Mouse (Mus musculus): ENCODE measurements around the gene Spem2. TPM values are rescaled to one million over a fixed set of nuclear protein-coding genes. Genes with fewer than 3 reads are reported as not detected.

Gene Spem2
- polyA plus RNA-seq, 1 experiment from 2014 or later = 0.08 TPM

DNA sequence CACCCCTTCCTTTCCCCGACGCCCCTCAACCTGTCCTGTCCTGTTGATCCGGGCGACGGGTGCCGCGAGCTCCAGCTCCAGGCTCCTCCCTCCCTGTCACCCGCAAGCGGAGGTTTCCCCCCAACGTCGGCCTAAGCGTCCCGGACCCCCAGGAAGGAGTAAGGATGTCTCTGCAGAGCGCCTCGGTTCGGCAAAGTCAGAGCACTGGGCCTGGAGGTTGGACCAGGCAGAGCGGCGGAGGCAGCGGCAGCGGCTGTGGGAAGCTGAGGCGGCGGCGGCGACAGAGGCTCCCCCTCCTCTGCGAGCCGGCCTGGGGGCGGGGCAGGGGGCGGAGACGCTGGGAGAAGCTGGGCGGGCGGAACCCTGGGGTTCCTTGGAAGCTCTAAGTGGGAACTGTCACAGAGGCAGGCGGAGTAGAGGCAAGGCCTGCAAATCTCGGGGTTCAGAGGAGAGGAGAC is 15.6 kb downstream of the Spem2 start:
- peaks cover 71% of the 10 kb centered on the region for H3K4me1 ChIP-seq
- WGBS = under 1% methylated on average over 33 of the region's 33 CpGs
- H3K27me3 ChIP-seq (ENCODE audit: insufficient read depth, poor library complexity, severe bottlenecking) = peaks cover 95% of the 10 kb centered on the region

GRCm38 (mm10) chr11:69801379-69801977 is 16.8 kb downstream of the Spem2 start, which contains the start of gene Fgf11:
Fgf11 (minus strand) TSS chr11:69801857.
- H3K36me3 ChIP-seq = no peaks in the 10 kb centered on the region
- peaks cover 96% of the 10 kb centered on the region for H3K27me3 ChIP-seq (ENCODE audit: insufficient read depth, poor library complexity, severe bottlenecking)
- DNase-seq (ENCODE audit: low spot score) = no peak
- H3K9me3 ChIP-seq = 0 out of 2 replicates have a peak, but pooled peaks cover under 1% of the 10 kb centered on the region
- peak within 1 kb of the TSS; percentile 71 for H3K4me3 ChIP-seq
- WGBS = 2% methylated on average over 33 of the region's 33 CpGs
- peaks cover 71% of the 10 kb centered on the region for H3K4me1 ChIP-seq
- H3K27ac ChIP-seq = peak within 1 kb of the TSS; percentile 94

More for the DNA sequence above, 15.6 kb downstream of the Spem2 start:
- H3K27ac ChIP-seq = peak overlapping the region; percentile 81
- no peaks in the 10 kb centered on the region for H3K36me3 ChIP-seq
- peak; percentile 85 for DNase-seq (ENCODE audit: low spot score)
- peak overlapping the region; percentile 71 for H3K4me3 ChIP-seq
- 0 out of 2 replicates have a peak, but pooled peaks cover 3% of the 10 kb centered on the region for H3K9me3 ChIP-seq

GRCm38 (mm10) chr11:69800392-69801197 is 17.7 kb downstream of the Spem2 start:
- H3K36me3 ChIP-seq = no peaks in the 10 kb centered on the region
- DNase-seq (ENCODE audit: low spot score) = peak; percentile 88
- peaks cover 76% of the 10 kb centered on the region for H3K4me1 ChIP-seq
- H3K4me3 ChIP-seq = peak overlapping the region; percentile 71
- peak overlapping the region; percentile 94 for H3K27ac ChIP-seq
- peaks cover 90% of the 10 kb centered on the region for H3K27me3 ChIP-seq (ENCODE audit: insufficient read depth, poor library complexity, severe bottlenecking)
- WGBS = 1% methylated on average over 36 of the region's 36 CpGs
- H3K9me3 ChIP-seq = no peaks in the 10 kb centered on the region

GRCm38 (mm10) chr11:69800138-69800391 is 18.2 kb downstream of the Spem2 start:
- DNase-seq (ENCODE audit: low spot score) = no peak
- WGBS = 1% methylated on average over 11 of the region's 11 CpGs
- Histone ChIP-seq H3K36me3 (no peaks in the 10 kb centered on the region), H3K9me3 (no peaks in the 10 kb centered on the region), H3K27me3 (ENCODE audit: insufficient read depth, poor library complexity, severe bottlenecking) (peaks cover 85% of the 10 kb centered on the region), H3K4me1 (peaks cover 73% of the 10 kb centered on the region), H3K27ac (peak overlapping the region; percentile 94), H3K4me3 (peak overlapping the region; percentile 71)

DNA sequence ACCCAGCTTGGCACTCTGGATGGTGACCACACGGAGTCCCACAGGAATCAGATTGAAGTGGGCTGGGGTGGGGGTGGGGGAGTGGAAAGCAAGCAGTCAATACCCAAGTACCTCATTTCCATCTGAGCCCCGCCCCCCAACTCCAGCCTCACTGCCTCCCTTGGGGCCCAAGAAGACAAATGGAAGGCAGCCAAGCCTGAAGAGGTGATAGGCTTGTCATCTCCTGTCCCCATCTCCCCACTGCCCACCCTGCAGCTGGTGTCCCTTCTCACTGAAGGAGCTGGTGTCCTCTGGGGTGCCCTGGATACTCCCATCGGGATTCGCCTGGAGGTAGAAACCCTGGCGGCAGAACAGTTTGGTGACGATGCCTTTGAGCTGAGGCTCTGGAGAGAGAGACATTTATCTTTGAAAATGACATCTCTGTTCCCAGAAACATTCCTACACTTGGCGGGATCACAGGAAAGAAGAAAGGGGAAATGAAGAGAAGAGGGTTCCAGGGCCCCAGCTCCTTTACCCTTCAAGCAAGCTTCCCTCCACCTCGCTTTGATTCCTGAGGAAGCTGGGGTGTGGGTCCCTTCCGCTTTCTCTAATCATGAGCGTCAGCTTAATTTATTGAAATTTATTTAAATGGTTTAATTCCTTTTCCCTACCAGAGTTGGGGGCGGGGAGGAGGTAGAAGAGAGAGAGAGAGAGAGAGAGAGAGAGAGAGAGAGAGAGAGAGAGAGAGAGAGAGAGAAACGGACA is 18.7 kb downstream of the Spem2 start:
- H3K36me3 ChIP-seq = no peaks in the 10 kb centered on the region
- no peaks in the 10 kb centered on the region for H3K9me3 ChIP-seq
- peaks cover 80% of the 10 kb centered on the region for H3K27me3 ChIP-seq (ENCODE audit: insufficient read depth, poor library complexity, severe bottlenecking)
- DNase-seq (ENCODE audit: low spot score) = no peak
- peaks cover 68% of the 10 kb centered on the region for H3K4me1 ChIP-seq
- WGBS = 23% methylated on average over 11 of the region's 12 CpGs
- H3K27ac ChIP-seq = peak overlapping the region; percentile 94
- H3K4me3 ChIP-seq = peak overlapping the region; percentile 71

GRCm38 (mm10) chr11:69797924-69798323 is 20.3 kb downstream of the Spem2 start:
- Histone ChIP-seq H3K4me3 (peak overlapping the region; percentile 28; the same call in 1 of the 2 replicates), H3K4me1 (peaks cover 52% of the 10 kb centered on the region), H3K9me3 (no peaks in the 10 kb centered on the region), H3K27ac (no peak overlapping the region), H3K27me3 (ENCODE audit: insufficient read depth, poor library complexity, severe bottlenecking) (peaks cover 77% of the 10 kb centered on the region), H3K36me3 (no peaks in the 10 kb centered on the region)
- WGBS = 76% methylated on average over 7 of the region's 7 CpGs
- DNase-seq (ENCODE audit: low spot score) = no peak

DNA sequence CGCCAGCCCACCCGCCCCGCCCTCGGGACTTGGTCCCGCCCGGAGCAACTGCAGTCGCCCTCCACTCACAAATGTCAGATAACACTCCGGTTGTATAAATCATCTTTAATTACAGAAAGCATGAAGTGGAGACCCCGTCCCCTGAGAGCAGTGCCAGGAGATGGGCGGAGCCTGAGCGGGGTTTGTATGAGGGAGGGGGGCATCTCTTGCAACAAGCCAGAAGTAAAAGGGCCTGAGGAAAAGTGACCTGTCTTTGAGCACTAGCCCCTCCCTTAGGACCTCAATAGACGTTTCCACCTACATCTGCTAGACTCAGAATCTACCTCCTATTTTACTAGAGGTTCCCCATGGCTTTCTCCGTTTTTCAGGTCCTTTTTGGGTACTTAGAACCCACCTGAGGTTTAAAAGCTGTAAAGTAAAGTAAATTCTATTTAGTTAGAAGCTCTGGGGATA is 22.3 kb downstream of the Spem2 start:
- peaks cover 65% of the 10 kb centered on the region for H3K27me3 ChIP-seq (ENCODE audit: insufficient read depth, poor library complexity, severe bottlenecking)
- no peak for DNase-seq (ENCODE audit: low spot score)
- peak overlapping the region; percentile 83 for H3K27ac ChIP-seq
- H3K9me3 ChIP-seq = no peaks in the 10 kb centered on the region
- no peaks in the 10 kb centered on the region for H3K36me3 ChIP-seq
- peak overlapping the region; percentile 65 for H3K4me3 ChIP-seq
- peaks cover 39% of the 10 kb centered on the region for H3K4me1 ChIP-seq
- WGBS = 2% methylated on average over 13 of the region's 13 CpGs

- WGBS = 2% methylated on average over 52 of the region's 52 CpGs
- Histone ChIP-seq H3K27ac (peak within 1 kb of the TSS; percentile 83), H3K4me3 (peak within 1 kb of the TSS; percentile 65), H3K27me3 (ENCODE audit: insufficient read depth, poor library complexity, severe bottlenecking) (peaks cover 63% of the 10 kb centered on the region), H3K36me3 (no peaks in the 10 kb centered on the region), H3K4me1 (peaks cover 33% of the 10 kb centered on the region), H3K9me3 (no peaks in the 10 kb centered on the region)
- peak; percentile 98 for DNase-seq (ENCODE audit: low spot score)
These were observed 22.9 kb downstream of the Spem2 start, which contains the start of gene Chrnb1 for GRCm38 (mm10) chr11:69795168-69795982. Chrnb1 (minus strand) TSS chr11:69795943.

- Histone ChIP-seq H3K36me3 (no peaks in the 10 kb centered on the region), H3K27ac (no peak overlapping the region), H3K9me3 (no peaks in the 10 kb centered on the region), H3K4me3 (no peak overlapping the region), H3K27me3 (ENCODE audit: insufficient read depth, poor library complexity, severe bottlenecking) (peaks cover 43% of the 10 kb centered on the region), H3K4me1 (peaks cover 26% of the 10 kb centered on the region)
- DNase-seq (ENCODE audit: low spot score) = no peak
- WGBS = 59% methylated on average over 5 of the region's 5 CpGs
These were observed 24.8 kb downstream of the Spem2 start for GRCm38 (mm10) chr11:69793429-69793828.

DNA sequence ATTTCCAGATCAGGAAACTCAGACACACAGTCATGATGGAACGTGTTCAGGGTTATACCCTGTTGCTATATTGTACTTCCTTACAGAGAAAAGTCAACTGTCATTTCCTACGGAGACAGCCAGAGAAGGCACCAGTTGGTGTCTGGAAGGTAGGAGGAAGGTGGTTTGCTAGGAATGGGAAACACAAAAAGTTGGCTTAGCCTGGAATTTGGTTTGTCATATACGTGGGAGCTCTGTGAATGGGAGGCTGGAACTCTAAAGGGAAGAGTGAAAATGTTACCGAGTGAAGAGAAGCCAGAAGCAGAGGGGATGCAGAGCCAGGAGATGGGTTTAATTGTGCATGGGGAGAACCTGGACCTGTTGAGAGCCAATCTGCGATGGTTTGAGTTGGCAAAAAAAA is 26.8 kb downstream of the Spem2 start:
- Histone ChIP-seq H3K36me3 (no peaks in the 10 kb centered on the region), H3K27me3 (ENCODE audit: insufficient read depth, poor library complexity, severe bottlenecking) (peaks cover 23% of the 10 kb centered on the region), H3K4me3 (no peak overlapping the region), H3K27ac (no peak overlapping the region), H3K4me1 (peaks cover 23% of the 10 kb centered on the region), H3K9me3 (no peaks in the 10 kb centered on the region)
- no peak for DNase-seq (ENCODE audit: low spot score)
- 71% methylated on average over 5 of the region's 5 CpGs for WGBS

DNA sequence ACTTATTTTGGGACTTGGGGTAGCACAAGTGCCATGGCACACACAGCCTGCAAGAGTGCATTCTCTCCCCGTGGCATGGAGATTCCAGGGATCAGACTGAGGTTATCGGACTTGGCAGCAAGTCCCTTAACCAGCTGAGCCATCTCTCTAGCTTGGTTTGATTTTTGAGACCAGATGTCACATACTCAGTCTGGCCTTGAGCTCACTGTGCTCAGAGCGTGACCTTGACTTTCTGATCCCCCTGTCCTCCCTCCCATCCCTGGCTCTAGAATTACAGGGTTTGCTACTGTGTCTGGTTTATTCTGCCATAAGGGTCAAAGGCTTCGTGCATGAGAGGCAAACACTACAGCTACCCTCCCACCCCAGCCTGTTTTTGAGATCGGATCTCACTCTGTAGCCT is 28.8 kb downstream of the Spem2 start:
- H3K36me3 ChIP-seq = no peaks in the 10 kb centered on the region
- H3K9me3 ChIP-seq = no peaks in the 10 kb centered on the region
- no peak overlapping the region for H3K4me3 ChIP-seq
- no peak overlapping the region for H3K27ac ChIP-seq
- WGBS = 63% methylated on average over 5 of the region's 5 CpGs
- H3K4me1 ChIP-seq = peaks cover 20% of the 10 kb centered on the region; the same call in 1 of the 2 replicates
- H3K27me3 ChIP-seq (ENCODE audit: insufficient read depth, poor library complexity, severe bottlenecking) = peaks cover 20% of the 10 kb centered on the region
- no peak for DNase-seq (ENCODE audit: low spot score)

DNA sequence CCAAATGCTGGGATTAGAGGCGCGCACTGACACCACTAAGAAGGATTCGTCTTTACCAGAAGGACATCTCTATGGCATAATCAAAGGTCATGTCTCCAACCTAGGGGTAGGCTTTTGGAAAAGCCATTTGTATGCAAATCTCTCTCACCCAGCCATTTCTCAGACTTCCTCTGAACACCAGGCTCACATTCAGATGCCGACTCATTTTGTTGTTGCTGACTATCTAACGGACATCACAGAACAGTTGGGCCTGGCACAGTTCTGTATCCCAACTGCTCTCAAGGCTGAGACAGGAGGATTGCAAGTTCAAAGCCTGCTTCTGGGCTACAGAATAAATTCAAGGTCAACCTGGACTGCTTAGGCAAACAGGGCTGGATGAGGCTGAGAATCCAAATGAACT is 31.0 kb downstream of the Spem2 start:
- no peak overlapping the region for H3K4me3 ChIP-seq
- no peaks in the 10 kb centered on the region for H3K36me3 ChIP-seq
- 84% methylated on average over 5 of the region's 5 CpGs for WGBS
- H3K4me1 ChIP-seq = peaks cover 18% of the 10 kb centered on the region; the same call in 1 of the 2 replicates
- H3K27me3 ChIP-seq (ENCODE audit: insufficient read depth, poor library complexity, severe bottlenecking) = peaks cover under 1% of the 10 kb centered on the region; the same call in 1 of the 2 replicates
- H3K27ac ChIP-seq = no peak overlapping the region
- no peaks in the 10 kb centered on the region for H3K9me3 ChIP-seq
- no peak for DNase-seq (ENCODE audit: low spot score)

Data from heart, embryonic 10.5 days (tissue).